Mouse (Mus musculus) midbrain, embryonic 11.5 days (tissue): ENCODE measurements around the gene Stk40. TPM values are rescaled to one million over a fixed set of nuclear protein-coding genes. Genes with fewer than 3 reads are reported as not detected.

ENCODE experiments used
- ATAC-seq: fragments of 200-750 bp; cut with Nextera tagmentation; 2 replicates; pipeline ENCODE4 v1.8.0; 2017; ENCODE audit warnings: moderate TSS enrichment, moderate library complexity; ENCODE audit not compliant: low FRiP score
- DNase-seq: peaks from one replicate; pipeline ENCODE4 v3.0.0; 2015; ENCODE audit warnings: low spot score; ENCODE audit errors: missing footprints
- H3K27ac ChIP-seq: fragments of 300-500 bp; sonication (generic); 2 replicates; pipeline ENCODE4 v1.5.1; 2014; ENCODE audit warnings: low read depth, low read length
- H3K27me3 ChIP-seq: fragments of 300-500 bp; sonication (generic); 2 replicates; pipeline ENCODE4 v1.6.1; 2014; ENCODE audit warnings: mild to moderate bottlenecking, low read length, moderate library complexity, mixed read lengths; ENCODE audit not compliant: control insufficient read depth, insufficient read depth
- H3K36me3 ChIP-seq: fragments of 300-500 bp; sonication (generic); 2 replicates; pipeline ENCODE4 v1.6.1; 2014; ENCODE audit warnings: mild to moderate bottlenecking, low read length, moderate library complexity, mixed read lengths; ENCODE audit not compliant: control insufficient read depth, insufficient read depth
- H3K4me1 ChIP-seq: fragments of 300-500 bp; sonication (generic); 2 replicates; pipeline ENCODE4 v1.6.1; 2014; ENCODE audit warnings: low read length; ENCODE audit not compliant: control insufficient read depth, insufficient read depth
- H3K4me2 ChIP-seq: fragments of 300-500 bp; sonication (generic); 2 replicates; pipeline ENCODE4 v1.6.1; 2014; ENCODE audit warnings: mild to moderate bottlenecking, moderate library complexity
- H3K4me3 ChIP-seq: fragments of 300-500 bp; sonication (generic); 2 replicates; pipeline ENCODE4 v1.5.1; 2014; ENCODE audit warnings: low read depth, low read length
- H3K9ac ChIP-seq: fragments of 300-500 bp; sonication (generic); 2 replicates; pipeline ENCODE4 v1.6.1; 2014; ENCODE audit warnings: low read length
- H3K9me3 ChIP-seq: fragments of 300-500 bp; sonication (generic); 2 replicates; pipeline ENCODE4 v1.6.1; 2016; ENCODE audit warnings: low read length; ENCODE audit not compliant: control insufficient read depth
- WGBS: fragments of 180-500 bp; shearing (Covaris S2); extraction: QIAGEN DNeasy Blood & Tissue Kit; methylation state at CpG from one replicate; pipeline ENCODE4 v1.1.7; 2014; 5-methylcytosine and 5-hydroxymethylcytosine counted together
- polyA plus RNA-seq: library from polyadenylated mRNA; unstranded; fragments of >200 nt; fragmentation: Nextera tagmentation; extraction: Ambion mirVana; gene quantifications from 2 replicates; pipeline ENCODE4 v1.2.1, GENCODE M21; 2014

Stk40 gene
- polyA plus RNA-seq, 1 experiment from 2014 or later, result 25.4 TPM

GRCm38 (mm10) chr4:126187096-126187495 is 83.3 kb downstream of the Stk40 start:
- ATAC-seq, result no peak
- WGBS, result 92% methylated on average over 3 of the region's 3 CpGs
- H3K36me3 ChIP-seq, result 0 out of 2 replicates have a peak, but pooled peaks cover 2% of the 10 kb centered on the region

More at GRCm38 (mm10) chr4:126187096-126187495, 83.3 kb downstream of the Stk40 start:
- no peaks in the 10 kb centered on the region for H3K4me1 ChIP-seq
- H3K9ac ChIP-seq, result no peak overlapping the region
- no peaks in the 10 kb centered on the region for H3K27me3 ChIP-seq
- no peak overlapping the region for H3K4me2 ChIP-seq
- no peak overlapping the region for H3K27ac ChIP-seq
- H3K9me3 ChIP-seq, result no peaks in the 10 kb centered on the region
- DNase-seq, result no peak
- H3K4me3 ChIP-seq, result no peak overlapping the region

Other genes starting within 250 kb of the Stk40 start
- 0.26 and 0.59 TPM in 2 replicates for gene Csf3r, start 79.4 kb upstream of the Stk40 start, polyA plus RNA-seq
- 140 and 155 TPM in 2 replicates for gene Mrps15, start 57.0 kb upstream of the Stk40 start, polyA plus RNA-seq
- gene Oscp1, start 45.4 kb upstream of the Stk40 start, polyA plus RNA-seq, result 22.5 and 25.9 TPM in 2 replicates
- gene Lsm10, start 7.3 kb upstream of the Stk40 start, polyA plus RNA-seq, result 40.8 and 45.7 TPM in 2 replicates
- 22.4 and 24.8 TPM in 2 replicates for gene Eva1b, start 43.8 kb downstream of the Stk40 start, polyA plus RNA-seq
- gene Sh3d21, start 59.5 kb downstream of the Stk40 start, polyA plus RNA-seq, result 1.4 TPM in 2 replicates
- gene Thrap3, start 98.8 kb downstream of the Stk40 start, polyA plus RNA-seq, result 192 and 219 TPM in 2 replicates
- gene Map7d1, start 152.4 kb downstream of the Stk40 start, polyA plus RNA-seq, result 61.8 and 68.7 TPM in 2 replicates
- gene Trappc3, start 158.4 kb downstream of the Stk40 start, polyA plus RNA-seq, result 37.1 and 38.9 TPM in 2 replicates
- gene Col8a2, start 182.8 kb downstream of the Stk40 start, polyA plus RNA-seq, result 9.1 and 9.5 TPM in 2 replicates
- 36.4 and 45.0 TPM in 2 replicates for gene Adprhl2, start 217.7 kb downstream of the Stk40 start, polyA plus RNA-seq
- gene Tekt2, start 221.7 kb downstream of the Stk40 start, polyA plus RNA-seq, result 1.8 and 2.2 TPM in 2 replicates